In genomic region chr15:88688120-88688519, GRCm38 (mm10) we compare ENCODE assay signal across 24 mouse cellular contexts.
"Had no signal": no experiment of that assay in that cellular context is flagged by ENCODE, and none has a peak within 500 bp of the region (broad histone marks: within the 10 kb centered on the region; RNA-seq: fewer than 3 reads in every experiment).

No protein-coding gene starts in this region.

- H3K27ac ChIP-seq: kidney, embryonic 15.5 days; limb, embryonic 10.5 days; limb, embryonic 13.5 days; liver, embryonic 12.5 days; liver, embryonic 15.5 days; lung, embryonic 15.5 days; midbrain, embryonic 10.5 days; midbrain, embryonic 13.5 days; neural tube, embryonic 13.5 days; stomach, embryonic 15.5 days had no signal

- ATAC-seq: liver, embryonic 12.5 days; midbrain, embryonic 13.5 days; midbrain, embryonic 16.5 days had no signal

- H3K4me1 ChIP-seq: kidney, embryonic 15.5 days; limb, embryonic 10.5 days; liver, embryonic 12.5 days; liver, embryonic 15.5 days; lung, embryonic 15.5 days; midbrain, embryonic 10.5 days; midbrain, embryonic 13.5 days; neural tube, embryonic 13.5 days; stomach, embryonic 15.5 days had no signal

- H3K4me3 ChIP-seq: kidney, embryonic 15.5 days; limb, embryonic 10.5 days; limb, embryonic 13.5 days; liver, embryonic 12.5 days; liver, embryonic 15.5 days; lung, embryonic 15.5 days; megakaryocyte, embryonic 14.5 days; midbrain, embryonic 10.5 days; midbrain, embryonic 13.5 days; myocyte; neural tube, embryonic 13.5 days; stomach, embryonic 15.5 days had no signal

- DNase-seq: kidney, postnatal 10 days; kidney, postnatal 36 days; layer of hippocampus, adult 9-11 months; liver; lung, adult 18-20 months; lung, postnatal 10 days; lung, postnatal 36 days; retina, postnatal 1 day; right cerebral cortex, postnatal 25 days; spleen, adult 18-20 months; thymus, postnatal 36 days had no signal
